Mouse (Mus musculus): ENCODE results near the gene Wdr93. TPM values are rescaled to one million over a fixed set of nuclear protein-coding genes. Genes with fewer than 3 reads are reported as not detected.

Gene Wdr93
- total and polyA plus RNA-seq, 2 experiments, result 0.21 to 0.74 TPM

GRCm38 (mm10) chr7:79765991-79766390 lies 23.0 kb downstream of the Wdr93 start:
- 71% methylated on average over 1 of the region's 1 CpGs for WGBS
- no peak for DNase-seq (ENCODE audit: extremely low read depth, low read depth, low spot score)
- Histone ChIP-seq H3K79me2 (ENCODE audit: control insufficient read depth, insufficient read depth, low read length) (no peaks in the 10 kb centered on the region), H3K36me3 (ENCODE audit: control insufficient read depth, insufficient read depth, low read length) (no peaks in the 10 kb centered on the region), H3K27me3 (ENCODE audit: control insufficient read depth, insufficient read depth, low read length) (no peaks in the 10 kb centered on the region), H3K27ac (replicated peaks; ENCODE audit: insufficient read depth, low read depth, low read length) (no peak overlapping the region), H3K4me1 (ENCODE audit: control insufficient read depth, insufficient read depth, low read length) (no peaks in the 10 kb centered on the region), H3K4me3 (ENCODE audit: insufficient read depth, low read depth, low read length) (no peak overlapping the region), H3K9ac (ENCODE audit: low read depth, low read length) (no peak overlapping the region)
- TF ChIP-seq POLR2A (IDR thresholded peaks at IDR 0.05; ENCODE audit: extremely low read depth, insufficient read depth, low read length) (no peak), CTCF (IDR thresholded peaks at IDR 0.05; ENCODE audit: low read depth, low read length) (no peak)

- H3K4me3 ChIP-seq (ENCODE audit: insufficient read depth, low read depth, low read length), result no peak overlapping the region
- WGBS, result 90% methylated on average over 3 of the region's 3 CpGs
- TF ChIP-seq POLR2A (IDR thresholded peaks at IDR 0.05; ENCODE audit: extremely low read depth, insufficient read depth, low read length), result no peak
- no peak for TF ChIP-seq CTCF (IDR thresholded peaks at IDR 0.05; ENCODE audit: low read depth, low read length)
These were observed 26.7 kb downstream of the Wdr93 start for GRCm38 (mm10) chr7:79769664-79770063.

GRCm38 (mm10) chr7:79771561-79772512 lies 28.9 kb downstream of the Wdr93 start:
- peaks cover 2% of the 10 kb centered on the region; the same call in 1 of the 2 replicates for H3K4me1 ChIP-seq (ENCODE audit: control insufficient read depth, insufficient read depth, low read length)
- 76% methylated on average over 15 of the region's 15 CpGs for WGBS
- no peak for DNase-seq (ENCODE audit: extremely low read depth, low read depth, low spot score)
- no peak overlapping the region for H3K4me3 ChIP-seq (ENCODE audit: insufficient read depth, low read depth, low read length)
- no peaks in the 10 kb centered on the region for H3K27me3 ChIP-seq (ENCODE audit: control insufficient read depth, insufficient read depth, low read length)
- no peak overlapping the region for H3K27ac ChIP-seq (replicated peaks; ENCODE audit: insufficient read depth, low read depth, low read length)
- H3K79me2 ChIP-seq (ENCODE audit: control insufficient read depth, insufficient read depth, low read length), result no peaks in the 10 kb centered on the region
- H3K9ac ChIP-seq (ENCODE audit: low read depth, low read length), result no peak overlapping the region
- TF ChIP-seq POLR2A (IDR thresholded peaks at IDR 0.05; ENCODE audit: extremely low read depth, insufficient read depth, low read length) (no peak), CTCF (IDR thresholded peaks at IDR 0.05; ENCODE audit: low read depth, low read length) (no peak)
- H3K36me3 ChIP-seq (ENCODE audit: control insufficient read depth, insufficient read depth, low read length), result no peaks in the 10 kb centered on the region

More at GRCm38 (mm10) chr7:79769664-79770063, 26.7 kb downstream of the Wdr93 start:
- DNase-seq (ENCODE audit: extremely low read depth, low read depth, low spot score), result no peak
- no peaks in the 10 kb centered on the region for H3K36me3 ChIP-seq (ENCODE audit: control insufficient read depth, insufficient read depth, low read length)
- H3K9ac ChIP-seq (ENCODE audit: low read depth, low read length), result no peak overlapping the region
- H3K79me2 ChIP-seq (ENCODE audit: control insufficient read depth, insufficient read depth, low read length), result no peaks in the 10 kb centered on the region
- no peaks in the 10 kb centered on the region for H3K27me3 ChIP-seq (ENCODE audit: control insufficient read depth, insufficient read depth, low read length)
- H3K4me1 ChIP-seq (ENCODE audit: control insufficient read depth, insufficient read depth, low read length), result peaks cover 2% of the 10 kb centered on the region; the same call in 1 of the 2 replicates
- H3K27ac ChIP-seq (replicated peaks; ENCODE audit: insufficient read depth, low read depth, low read length), result no peak overlapping the region

- H3K27ac ChIP-seq (replicated peaks; ENCODE audit: insufficient read depth, low read depth, low read length), result peak overlapping the region; percentile 93
- 3% methylated on average over 16 of the region's 16 CpGs for WGBS
- H3K36me3 ChIP-seq (ENCODE audit: control insufficient read depth, insufficient read depth, low read length), result no peaks in the 10 kb centered on the region
- peak overlapping the region; percentile 74 for H3K9ac ChIP-seq (ENCODE audit: low read depth, low read length)
- peak overlapping the region; percentile 36 for H3K4me3 ChIP-seq (ENCODE audit: insufficient read depth, low read depth, low read length)
- DNase-seq (ENCODE audit: extremely low read depth, low read depth, low spot score), result peak; percentile 98
- H3K4me1 ChIP-seq (ENCODE audit: control insufficient read depth, insufficient read depth, low read length), result peaks cover 11% of the 10 kb centered on the region
- no peaks in the 10 kb centered on the region for H3K79me2 ChIP-seq (ENCODE audit: control insufficient read depth, insufficient read depth, low read length)
- H3K27me3 ChIP-seq (ENCODE audit: control insufficient read depth, insufficient read depth, low read length), result no peaks in the 10 kb centered on the region
- TF ChIP-seq POLR2A (IDR thresholded peaks at IDR 0.05; ENCODE audit: extremely low read depth, insufficient read depth, low read length) (no peak), CTCF (IDR thresholded peaks at IDR 0.05; ENCODE audit: low read depth, low read length) (peak; percentile 85)
These were observed 38.0 kb downstream of the Wdr93 start for GRCm38 (mm10) chr7:79780647-79781626.

GRCm38 (mm10) chr7:79781826-79782515 lies 39.0 kb downstream of the Wdr93 start:
- Histone ChIP-seq H3K27me3 (ENCODE audit: control insufficient read depth, insufficient read depth, low read length) (no peaks in the 10 kb centered on the region), H3K27ac (replicated peaks; ENCODE audit: insufficient read depth, low read depth, low read length) (peak overlapping the region; percentile 93), H3K4me1 (ENCODE audit: control insufficient read depth, insufficient read depth, low read length) (peaks cover 11% of the 10 kb centered on the region), H3K9ac (ENCODE audit: low read depth, low read length) (peak overlapping the region; percentile 7; the same call in 1 of the 2 replicates), H3K79me2 (ENCODE audit: control insufficient read depth, insufficient read depth, low read length) (no peaks in the 10 kb centered on the region), H3K4me3 (ENCODE audit: insufficient read depth, low read depth, low read length) (no peak overlapping the region), H3K36me3 (ENCODE audit: control insufficient read depth, insufficient read depth, low read length) (no peaks in the 10 kb centered on the region)
- peak; percentile 99 for DNase-seq (ENCODE audit: extremely low read depth, low read depth, low spot score)
- TF ChIP-seq CTCF (IDR thresholded peaks at IDR 0.05; ENCODE audit: low read depth, low read length) (no peak), POLR2A (IDR thresholded peaks at IDR 0.05; ENCODE audit: extremely low read depth, insufficient read depth, low read length) (no peak)
- WGBS, result 24% methylated on average over 11 of the region's 11 CpGs

All from liver, adult 2 months (tissue).